In the genomic region with DNA sequence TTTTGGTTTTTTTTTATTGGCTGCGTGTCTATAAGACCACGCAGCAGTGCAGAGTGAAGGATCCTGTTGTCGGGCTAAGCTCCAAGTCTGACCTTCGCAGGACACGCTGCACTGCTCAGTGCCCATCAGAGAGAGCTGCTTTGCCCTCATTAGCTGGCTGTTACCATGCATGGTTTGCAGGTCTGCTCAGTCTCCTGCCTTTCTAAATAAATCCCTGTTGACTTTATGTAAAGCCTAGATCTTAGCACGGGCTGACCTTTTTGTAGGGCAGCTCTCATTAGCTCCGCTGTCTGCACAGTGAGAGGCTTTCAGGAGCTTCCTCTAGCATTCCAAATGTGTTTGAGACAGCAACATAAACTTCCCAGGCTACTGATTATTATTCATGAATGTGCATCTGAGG, we compare ENCODE assay signal across 18 mouse cellular contexts. TPM values are rescaled to one million over a fixed set of nuclear protein-coding genes. Genes with fewer than 3 reads are reported as not detected.
DNase-seq lines count a peak whose midpoint lies in the region; ATAC-seq and TF ChIP-seq lines count a peak whose summit lies in the region.
"Had no signal": no experiment of that assay in that cellular context is flagged by ENCODE, and none has a peak within 500 bp of the region (broad histone marks: within the 10 kb centered on the region; RNA-seq: fewer than 3 reads in every experiment).

No protein-coding gene starts in this region.

- H3K4me1 ChIP-seq in hindbrain, postnatal 0 days (ENCODE audit: insufficient read depth, low read length), result peaks cover 6% of the 10 kb centered on the region; the same call in 1 of the 2 replicates
- H3K4me1 ChIP-seq in neural tube, embryonic 13.5 days (replicated peaks), result peaks cover 13% of the 10 kb centered on the region
- H3K4me1 ChIP-seq: kidney, embryonic 15.5 days; liver, embryonic 12.5 days; megakaryocyte, embryonic 14.5 days had no signal

- no peaks in the 10 kb centered on the region for H3K9me3 ChIP-seq in hindbrain, postnatal 0 days (ENCODE audit: low read length)
- H3K9me3 ChIP-seq in neural tube, embryonic 13.5 days, result no peaks in the 10 kb centered on the region
- H3K9me3 ChIP-seq: kidney, embryonic 15.5 days; liver, embryonic 12.5 days had no signal

- no peak for TF ChIP-seq POLR2A in brain, embryonic 14.5 days (IDR thresholded peaks at IDR 0.05; ENCODE audit: borderline replicate concordance, extremely low read depth, insufficient read depth, insufficient read length, poor library complexity, severe bottlenecking)

- no peak for TF ChIP-seq CTCF in brain, embryonic 14.5 days (IDR thresholded peaks at IDR 0.05; ENCODE audit: borderline replicate concordance, extremely low read depth, insufficient read depth, insufficient read length)
- no peak for TF ChIP-seq CTCF in hindbrain, postnatal 0 days (IDR thresholded peaks at IDR 0.05; ENCODE audit: low read depth)

- peak; percentile 65; the same call in 1 of the 2 replicates for ATAC-seq in hindbrain, postnatal 0 days
- peak; percentile 36; the same call in 1 of the 2 replicates for ATAC-seq in neural tube, embryonic 13.5 days (ENCODE audit: low read depth)
- ATAC-seq: liver, embryonic 12.5 days had no signal

- no peak overlapping the region for H3K9ac ChIP-seq in hindbrain, postnatal 0 days (replicated peaks; ENCODE audit: low read length)
- no peak overlapping the region for H3K9ac ChIP-seq in neural tube, embryonic 13.5 days
- H3K9ac ChIP-seq: kidney, embryonic 15.5 days; liver, embryonic 12.5 days had no signal

- no peaks in the 10 kb centered on the region for H3K27me3 ChIP-seq in hindbrain, postnatal 0 days (ENCODE audit: insufficient read depth, low read length)
- no peaks in the 10 kb centered on the region for H3K27me3 ChIP-seq in neural tube, embryonic 13.5 days
- H3K27me3 ChIP-seq: CH12.LX; kidney, embryonic 15.5 days; liver, embryonic 12.5 days; megakaryocyte, embryonic 14.5 days had no signal

- H3K4me2 ChIP-seq in hindbrain, postnatal 0 days (ENCODE audit: low read depth, low read length), result 0 out of 2 replicates have a peak overlapping the region, but pooled peaks have one; percentile 10
- H3K4me2 ChIP-seq in neural tube, embryonic 13.5 days, result no peak overlapping the region
- H3K4me2 ChIP-seq: kidney, embryonic 15.5 days; liver, embryonic 12.5 days had no signal

- DNase-seq in embryo, embryonic 10 days (ENCODE audit: low spot score), result peak; percentile 18
- no peak for DNase-seq in embryo, embryonic 9.5 days (ENCODE audit: extremely low spot score)
- DNase-seq in brain, embryonic 14.5 days (ENCODE audit: low read depth), result peak; percentile 63
- DNase-seq in hindbrain, postnatal 0 days (ENCODE audit: low spot score), result peak; percentile 39
- no peak for DNase-seq in spleen, postnatal 36 days (ENCODE audit: low spot score in 2 of 2)
- no peak for DNase-seq in frontal cortex, adult 2 months (ENCODE audit: extremely low spot score in 1 of 2, low spot score in 1 of 2)
- no peak for DNase-seq in layer of hippocampus, postnatal 36 days
- DNase-seq: cerebellum, postnatal 36 days; gastrocnemius, postnatal 36 days; right cerebral cortex, postnatal 14 days; thymus, postnatal 25 days had no signal

- WGBS in hindbrain, postnatal 0 days, result 27% methylated on average over 7 of the region's 7 CpGs
- WGBS in neural tube, embryonic 13.5 days, result 46% methylated on average over 7 of the region's 7 CpGs

- no peak overlapping the region for H3K27ac ChIP-seq in hindbrain, postnatal 0 days
- H3K27ac ChIP-seq in neural tube, embryonic 13.5 days (replicated peaks), result no peak overlapping the region
- H3K27ac ChIP-seq: kidney, embryonic 15.5 days; liver, embryonic 12.5 days had no signal

- no peak overlapping the region for H3K4me3 ChIP-seq in hindbrain, postnatal 0 days (ENCODE audit: low read length)
- H3K4me3 ChIP-seq in neural tube, embryonic 13.5 days, result no peak overlapping the region
- H3K4me3 ChIP-seq: kidney, embryonic 15.5 days; liver, embryonic 12.5 days; megakaryocyte, embryonic 14.5 days had no signal

- no peaks in the 10 kb centered on the region for H3K36me3 ChIP-seq in hindbrain, postnatal 0 days (ENCODE audit: insufficient read depth, low read length)
- no peaks in the 10 kb centered on the region for H3K36me3 ChIP-seq in neural tube, embryonic 13.5 days
- H3K36me3 ChIP-seq: kidney, embryonic 15.5 days; liver, embryonic 12.5 days had no signal

RNA-seq across cellular contexts. Expression of a gene that starts 14.9 kb away (rescaled TPM):
- not detected in 2 replicates for polyA plus RNA-seq in brain, embryonic 14.5 days (2012; rRNA removed)
- 0.10 and 0.18 TPM in 2 replicates for total RNA-seq in hindbrain, postnatal 0 days (2014; rRNA removed)
- 0.38 TPM in 1 of 2 replicates, not detected in the other for polyA plus RNA-seq in hindbrain, postnatal 0 days (2015; fragmentation: Nextera tagmentation; extraction: Ambion mirVana)
- not detected in 2 replicates for polyA plus RNA-seq in neural tube, embryonic 13.5 days (2015; fragmentation: Nextera tagmentation; extraction: Ambion mirVana)
- 0.06 and 0.08 TPM in 2 replicates for polyA plus RNA-seq in frontal cortex, adult 2 months (2012; rRNA removed)
- under 1 TPM in 1 of 2 experiments, not detected in 1; 0.58 TPM for total RNA-seq in layer of hippocampus, postnatal 36 days (2021)
- total RNA-seq: CH12.LX had no signal
- polyA plus RNA-seq: heart, embryonic 14.5 days; lung, embryonic 16.5 days had no signal

RNA-seq across cellular contexts. Expression of a gene that starts 44.8 kb away (rescaled TPM):
- polyA plus RNA-seq in brain, embryonic 14.5 days (2012; rRNA removed), result 9.7 and 13.7 TPM in 2 replicates
- total RNA-seq in hindbrain, postnatal 0 days (2014; rRNA removed), result 0.75 and 3.6 TPM in 2 replicates
- polyA plus RNA-seq in hindbrain, postnatal 0 days (2015; fragmentation: Nextera tagmentation; extraction: Ambion mirVana), result 2.6 and 3.7 TPM in 2 replicates
- 0.72 and 0.78 TPM in 2 replicates for polyA plus RNA-seq in neural tube, embryonic 13.5 days (2015; fragmentation: Nextera tagmentation; extraction: Ambion mirVana)
- polyA plus RNA-seq in frontal cortex, adult 2 months (2012; rRNA removed), result 9.3 and 10.8 TPM in 2 replicates
- total RNA-seq in layer of hippocampus, postnatal 36 days (2021), result 1 to 10 TPM; 1.7 to 2.1 TPM
- total RNA-seq: gastrocnemius, postnatal 36 days had no signal
- polyA plus RNA-seq: heart, embryonic 14.5 days had no signal

RNA-seq across cellular contexts. Expression of a gene that starts 49.7 kb away (rescaled TPM):
- polyA plus RNA-seq in brain, embryonic 14.5 days (2012; rRNA removed), result 357 and 408 TPM in 2 replicates
- total RNA-seq in hindbrain, postnatal 0 days (2014; rRNA removed), result 201 and 230 TPM in 2 replicates
- 663 and 664 TPM in 2 replicates for polyA plus RNA-seq in hindbrain, postnatal 0 days (2015; fragmentation: Nextera tagmentation; extraction: Ambion mirVana)
- polyA plus RNA-seq in neural tube, embryonic 13.5 days (2015; fragmentation: Nextera tagmentation; extraction: Ambion mirVana), result 522 and 568 TPM in 2 replicates
- polyA plus RNA-seq in frontal cortex, adult 2 months (2012; rRNA removed), result 1,262 and 1,369 TPM in 2 replicates
- 100 to 1,000 TPM; 518 to 567 TPM for total RNA-seq in layer of hippocampus, postnatal 36 days (2021)

Comparison
In these comparisons a context has a peak if more than half of its experiments do, and no peak if none do; other contexts are left out.
1. DNase-seq: peak in embryo, embryonic 10 days (single experiment), brain, embryonic 14.5 days (single experiment) and hindbrain, postnatal 0 days (single experiment); none in embryo, embryonic 9.5 days (single experiment), spleen, postnatal 36 days (0 of 2), frontal cortex, adult 2 months (0 of 2) and layer of hippocampus, postnatal 36 days (0 of 2).